ENCODE assay signal across 21 mouse cellular contexts in genomic region chr4:44976921-44977710, GRCm38 (mm10). TPM values are rescaled to one million over a fixed set of nuclear protein-coding genes. Genes with fewer than 3 reads are reported as not detected.
DNase-seq lines count a peak whose midpoint lies in the region; ATAC-seq and TF ChIP-seq lines count a peak whose summit lies in the region.
"Had no signal": no experiment of that assay in that cellular context is flagged by ENCODE, and none has a peak within 500 bp of the region (broad histone marks: within the 10 kb centered on the region; RNA-seq: fewer than 3 reads in every experiment).

No protein-coding gene starts in this region.

- no peaks in the 10 kb centered on the region for H3K27me3 ChIP-seq in liver, embryonic 14.5 days (ENCODE audit: control insufficient read depth, insufficient read depth, low read length)
- no peaks in the 10 kb centered on the region for H3K27me3 ChIP-seq in liver, embryonic 11.5 days (replicated peaks; ENCODE audit: control insufficient read depth, insufficient read depth, low read length)
- no peaks in the 10 kb centered on the region for H3K27me3 ChIP-seq in ES-Bruce4 (ENCODE audit: control insufficient read depth, insufficient read depth, low read length, poor library complexity, severe bottlenecking)
- H3K27me3 ChIP-seq: forebrain, embryonic 12.5 days; liver, embryonic 13.5 days; neural tube, embryonic 15.5 days had no signal

- no peak for DNase-seq in gastrocnemius, adult 2 months
- DNase-seq in gastrocnemius, postnatal 14 days: no peak
- DNase-seq in liver, embryonic 14.5 days (ENCODE audit: low read depth in 3 of 3, low spot score in 3 of 3): no peak
- no peak for DNase-seq in liver, embryonic 11.5 days (ENCODE audit: low spot score)
- no peak for DNase-seq in embryo, embryonic 9.5 days (ENCODE audit: extremely low spot score)
- DNase-seq: adrenal gland, postnatal 25 days; cerebellum, adult 11 months; cerebellum, adult 9-11 months; kidney, postnatal 10 days; liver, embryonic 13.5 days; thymus, adult 2 months; thymus, postnatal 4 days had no signal

- no peak for TF ChIP-seq EP300 in liver, embryonic 14.5 days (IDR thresholded peaks at IDR 0.05; ENCODE audit: low read depth)
- no peak for TF ChIP-seq EP300 in ES-Bruce4 (IDR thresholded peaks at IDR 0.05; ENCODE audit: insufficient read depth, low read depth, low read length)

- H3K4me1 ChIP-seq in liver, embryonic 14.5 days (replicated peaks; ENCODE audit: control insufficient read depth in 2 of 2, insufficient read depth in 2 of 2, low read length in 1 of 2): peaks cover 4 to 15% of the 10 kb centered on the region in 2 experiments; a peak in 3 of 4 replicates
- H3K4me1 ChIP-seq in liver, embryonic 11.5 days (replicated peaks; ENCODE audit: control insufficient read depth, insufficient read depth, low read length): peaks cover 18% of the 10 kb centered on the region
- peaks cover 2% of the 10 kb centered on the region for H3K4me1 ChIP-seq in ES-Bruce4 (ENCODE audit: control insufficient read depth, insufficient read depth, low read length)
- H3K4me1 ChIP-seq in embryonic fibroblast, embryonic 13.5 days (ENCODE audit: control insufficient read depth, insufficient read depth, low read length): no peaks in the 10 kb centered on the region

- WGBS in liver, embryonic 14.5 days (ENCODE audit: insufficient replicate concordance): 72% methylated on average over 10 of the region's 10 CpGs
- 81% methylated on average over 10 of the region's 10 CpGs for WGBS in liver, embryonic 11.5 days

- H3K9me3 ChIP-seq in liver, embryonic 14.5 days (ENCODE audit: control insufficient read depth, low read length): no peaks in the 10 kb centered on the region; the same call in 1 of the 2 replicates
- H3K9me3 ChIP-seq in liver, embryonic 11.5 days (ENCODE audit: control insufficient read depth, low read length): no peaks in the 10 kb centered on the region
- H3K9me3 ChIP-seq in ES-Bruce4 (replicated peaks; ENCODE audit: control insufficient read depth, insufficient read depth, low read length, poor library complexity, severe bottlenecking): no peaks in the 10 kb centered on the region
- H3K9me3 ChIP-seq: forebrain, embryonic 12.5 days; heart, embryonic 10.5 days; limb, embryonic 10.5 days; liver, embryonic 13.5 days; midbrain, embryonic 10.5 days; neural tube, embryonic 15.5 days had no signal

- no peak overlapping the region for H3K4me2 ChIP-seq in liver, embryonic 14.5 days (ENCODE audit: low read depth)
- H3K4me2 ChIP-seq in liver, embryonic 11.5 days: no peak overlapping the region
- H3K4me2 ChIP-seq: forebrain, embryonic 12.5 days; liver, embryonic 13.5 days; neural tube, embryonic 15.5 days had no signal

- TF ChIP-seq POLR2A in ES-Bruce4 (IDR thresholded peaks at IDR 0.05; ENCODE audit: insufficient read depth, low read length): no peak
- TF ChIP-seq POLR2A in embryonic fibroblast, embryonic 13.5 days (IDR thresholded peaks at IDR 0.05; ENCODE audit: low read depth, low read length): no peak

- H3K9ac ChIP-seq in liver, embryonic 14.5 days (replicated peaks): no peak overlapping the region
- H3K9ac ChIP-seq in liver, embryonic 11.5 days (ENCODE audit: low read depth, low read length): no peak overlapping the region
- H3K9ac ChIP-seq in ES-Bruce4 (ENCODE audit: low read depth, poor library complexity, severe bottlenecking): no peak overlapping the region
- H3K9ac ChIP-seq: forebrain, embryonic 12.5 days; liver, embryonic 13.5 days; neural tube, embryonic 15.5 days had no signal

- no peak overlapping the region for H3K27ac ChIP-seq in gastrocnemius, adult 2 months
- H3K27ac ChIP-seq in liver, embryonic 14.5 days: no peak overlapping the region
- no peak overlapping the region for H3K27ac ChIP-seq in liver, embryonic 11.5 days (ENCODE audit: low read depth, low read length)
- no peak overlapping the region for H3K27ac ChIP-seq in ES-Bruce4 (ENCODE audit: insufficient read depth, low read length)
- H3K27ac ChIP-seq in embryonic fibroblast, embryonic 13.5 days (ENCODE audit: insufficient read depth, low read length): no peak overlapping the region
- H3K27ac ChIP-seq: forebrain, embryonic 12.5 days; heart, embryonic 10.5 days; limb, embryonic 10.5 days; liver, embryonic 13.5 days; midbrain, embryonic 10.5 days; neural tube, embryonic 15.5 days had no signal

- no peak for ATAC-seq in liver, embryonic 14.5 days (ENCODE audit: insufficient read depth)
- no peak for ATAC-seq in liver, embryonic 11.5 days (replicated peaks; ENCODE audit: low FRiP score)
- ATAC-seq: hindbrain, embryonic 16.5 days; intestine, embryonic 16.5 days had no signal

- H3K4me3 ChIP-seq in gastrocnemius, adult 2 months: no peak overlapping the region
- H3K4me3 ChIP-seq in liver, embryonic 14.5 days (ENCODE audit: insufficient read depth in 1 of 2, low read depth in 2 of 2, low read length in 2 of 2): no peak overlapping the region
- H3K4me3 ChIP-seq in liver, embryonic 11.5 days (ENCODE audit: low read depth, low read length): no peak overlapping the region
- no peak overlapping the region for H3K4me3 ChIP-seq in ES-Bruce4 (ENCODE audit: low read depth, low read length)
- no peak overlapping the region for H3K4me3 ChIP-seq in embryonic fibroblast, embryonic 13.5 days (ENCODE audit: insufficient read depth, low read length)
- H3K4me3 ChIP-seq: forebrain, embryonic 12.5 days; heart, embryonic 10.5 days; limb, embryonic 10.5 days; liver, embryonic 13.5 days; midbrain, embryonic 10.5 days; neural tube, embryonic 15.5 days had no signal

- intact Hi-C loops in gastrocnemius, adult 2 months (cut with DNase I): no loop called here
- intact Hi-C loops in gastrocnemius, postnatal 14 days (cut with DNase I; ENCODE audit: low total_unique reads): no loop called here

- TF ChIP-seq CTCF in gastrocnemius, adult 2 months (IDR thresholded peaks at IDR 0.05): 0 out of 2 replicates have a peak, but pooled peaks have one; percentile 1
- TF ChIP-seq CTCF in liver, embryonic 14.5 days (IDR thresholded peaks at IDR 0.05; ENCODE audit: low read depth): peak; percentile 54
- peak; percentile 60 for TF ChIP-seq CTCF in ES-Bruce4 (IDR thresholded peaks at IDR 0.05; ENCODE audit: low read depth, low read length)
- TF ChIP-seq CTCF in embryonic fibroblast, embryonic 13.5 days (IDR thresholded peaks at IDR 0.05; ENCODE audit: borderline replicate concordance, insufficient read depth, low read length): peak; percentile 5; the same call in 1 of the 2 replicates

- no peaks in the 10 kb centered on the region for H3K36me3 ChIP-seq in liver, embryonic 14.5 days (replicated peaks; ENCODE audit: control insufficient read depth, insufficient read depth, low read depth)
- H3K36me3 ChIP-seq in liver, embryonic 11.5 days (ENCODE audit: control insufficient read depth, insufficient read depth, low read length): no peaks in the 10 kb centered on the region
- no peaks in the 10 kb centered on the region for H3K36me3 ChIP-seq in ES-Bruce4 (ENCODE audit: control insufficient read depth, insufficient read depth, low read length, poor library complexity, severe bottlenecking)
- H3K36me3 ChIP-seq: forebrain, embryonic 12.5 days; heart, embryonic 10.5 days; limb, embryonic 10.5 days; liver, embryonic 13.5 days; midbrain, embryonic 10.5 days; neural tube, embryonic 15.5 days had no signal

RNA-seq across cellular contexts. Expression of gene Grhpr, which starts 4.1 kb away (rescaled TPM):
- 10 to 100 TPM; 23.9 to 24.7 TPM for total RNA-seq in gastrocnemius, adult 2 months (2021)
- 10 to 100 TPM; 35.3 to 35.6 TPM for total RNA-seq in gastrocnemius, postnatal 14 days (2021)
- polyA plus RNA-seq in liver, embryonic 14.5 days (2012; rRNA removed): 47.5 and 50.1 TPM in 2 replicates
- 75.7 and 75.9 TPM in 2 replicates for polyA plus RNA-seq in liver, embryonic 14.5 days (2014; fragmentation: Nextera tagmentation; extraction: Ambion mirVana)
- 128 and 139 TPM in 2 replicates for polyA plus RNA-seq in liver, embryonic 11.5 days (2014; fragmentation: Nextera tagmentation; extraction: Ambion mirVana)
- 26.8 and 26.9 TPM in 2 replicates for polyA plus RNA-seq in ES-Bruce4 (2011; ENCODE audit: insufficient read depth, insufficient read length, low read depth, missing spikeins)
- polyA plus RNA-seq in embryonic fibroblast, embryonic 13.5 days (2011; ENCODE audit: insufficient read length, low read depth, missing spikeins): 15.0 and 19.6 TPM in 2 replicates

RNA-seq across cellular contexts. Expression of gene Zbtb5, which starts 35.1 kb away (rescaled TPM):
- 1 to 10 TPM; 2.3 to 3.0 TPM for total RNA-seq in gastrocnemius, adult 2 months (2021)
- 1 to 10 TPM; 4.0 to 6.0 TPM for total RNA-seq in gastrocnemius, postnatal 14 days (2021)
- 3.3 and 3.5 TPM in 2 replicates for polyA plus RNA-seq in liver, embryonic 14.5 days (2012; rRNA removed)
- 4.5 and 6.2 TPM in 2 replicates for polyA plus RNA-seq in liver, embryonic 14.5 days (2014; fragmentation: Nextera tagmentation; extraction: Ambion mirVana)
- 12.7 and 14.7 TPM in 2 replicates for polyA plus RNA-seq in liver, embryonic 11.5 days (2014; fragmentation: Nextera tagmentation; extraction: Ambion mirVana)
- 11.2 and 12.8 TPM in 2 replicates for polyA plus RNA-seq in ES-Bruce4 (2011; ENCODE audit: insufficient read depth, insufficient read length, low read depth, missing spikeins)
- polyA plus RNA-seq in embryonic fibroblast, embryonic 13.5 days (2011; ENCODE audit: insufficient read length, low read depth, missing spikeins): 6.5 and 9.5 TPM in 2 replicates

RNA-seq across cellular contexts. Expression of gene Polr1e, which starts 41.3 kb away (rescaled TPM):
- total RNA-seq in gastrocnemius, adult 2 months (2021): 1 to 10 TPM; 3.8 to 4.0 TPM
- 1 to 10 TPM; 3.9 to 6.6 TPM for total RNA-seq in gastrocnemius, postnatal 14 days (2021)
- polyA plus RNA-seq in liver, embryonic 14.5 days (2012; rRNA removed): 4.2 and 7.8 TPM in 2 replicates
- polyA plus RNA-seq in liver, embryonic 14.5 days (2014; fragmentation: Nextera tagmentation; extraction: Ambion mirVana): 15.5 and 18.9 TPM in 2 replicates
- polyA plus RNA-seq in liver, embryonic 11.5 days (2014; fragmentation: Nextera tagmentation; extraction: Ambion mirVana): 58.6 and 58.8 TPM in 2 replicates
- polyA plus RNA-seq in ES-Bruce4 (2011; ENCODE audit: insufficient read depth, insufficient read length, low read depth, missing spikeins): 35.1 and 36.0 TPM in 2 replicates
- 18.7 and 23.7 TPM in 2 replicates for polyA plus RNA-seq in embryonic fibroblast, embryonic 13.5 days (2011; ENCODE audit: insufficient read length, low read depth, missing spikeins)

Comparison
In these comparisons a context has a peak if more than half of its experiments do, and no peak if none do; other contexts are left out.
1. CTCF ChIP-seq: peak in every context shown above with its lines; median percentile 60 in ES-Bruce4; 54 in liver, embryonic 14.5 days; 5 in embryonic fibroblast, embryonic 13.5 days; 1 in gastrocnemius, adult 2 months.